Mouse (Mus musculus): ENCODE results near the gene Tet2. TPM values are rescaled to one million over a fixed set of nuclear protein-coding genes. Genes with fewer than 3 reads are reported as not detected.
"Not testable (repeated sequence)": the region's sequence is repeated elsewhere in the genome, so short reads cannot be mapped to it uniquely, and the experiment has no call there.

The Tet2 gene
- total RNA-seq, 2 experiments from 2014 or later = 38.3 to 39.7 TPM

- no peak for DNase-seq (ENCODE audit: low spot score in 2 of 2)
These were observed 4.6 kb upstream of the Tet2 start for GRCm38 (mm10) chr3:133549385-133550170.

GRCm38 (mm10) chr3:133548613-133549012 is 3.7 kb upstream of the Tet2 start:
- no peak for DNase-seq (ENCODE audit: low spot score in 2 of 2)

GRCm38 (mm10) chr3:133546790-133547189 is 1.9 kb upstream of the Tet2 start:
- DNase-seq (ENCODE audit: low spot score in 2 of 2) = no peak

GRCm38 (mm10) chr3:133545304-133545666 is 346 bp upstream of the Tet2 start:
- peak in 1 of 2 experiments; percentile 32 for DNase-seq (ENCODE audit: low spot score in 2 of 2)

GRCm38 (mm10) chr3:133544131-133544550 is 798 bp downstream of the Tet2 start:
- peak; percentile 87 to 94 for DNase-seq (ENCODE audit: low spot score in 2 of 2)

GRCm38 (mm10) chr3:133543101-133544020 is 1.6 kb downstream of the Tet2 start:
- DNase-seq (ENCODE audit: low spot score in 2 of 2) = peak in 1 of 2 experiments; percentile 60

- no peak for DNase-seq (ENCODE audit: low spot score in 2 of 2)
These were observed 2.9 kb downstream of the Tet2 start for GRCm38 (mm10) chr3:133542084-133542483.

- no peak for DNase-seq (ENCODE audit: low spot score in 2 of 2)
These were observed 3.9 kb downstream of the Tet2 start for GRCm38 (mm10) chr3:133541000-133541399.

GRCm38 (mm10) chr3:133539991-133540390 is 4.9 kb downstream of the Tet2 start:
- DNase-seq (ENCODE audit: low spot score in 2 of 2) = no peak

- not testable (repeated sequence) for DNase-seq (ENCODE audit: low spot score in 2 of 2)
These were observed 6.4 kb downstream of the Tet2 start for GRCm38 (mm10) chr3:133538499-133538898.

GRCm38 (mm10) chr3:133535644-133536043 is 9.3 kb downstream of the Tet2 start:
- no peak for DNase-seq (ENCODE audit: low spot score in 2 of 2)

- DNase-seq (ENCODE audit: low spot score in 2 of 2) = no peak
These were observed 10.9 kb downstream of the Tet2 start for GRCm38 (mm10) chr3:133534066-133534465.

- no peak for DNase-seq (ENCODE audit: low spot score in 2 of 2)
These were observed 11.5 kb downstream of the Tet2 start for GRCm38 (mm10) chr3:133533272-133533995.

GRCm38 (mm10) chr3:133532806-133533205 is 12.1 kb downstream of the Tet2 start:
- DNase-seq (ENCODE audit: low spot score in 2 of 2) = no peak

- DNase-seq (ENCODE audit: low spot score in 2 of 2) = no peak
These were observed 12.7 kb downstream of the Tet2 start for GRCm38 (mm10) chr3:133532252-133532651.

- no peak for DNase-seq (ENCODE audit: low spot score in 2 of 2)
These were observed 13.8 kb downstream of the Tet2 start for GRCm38 (mm10) chr3:133531101-133531500.

- DNase-seq (ENCODE audit: low spot score in 2 of 2) = no peak
These were observed 14.3 kb downstream of the Tet2 start for GRCm38 (mm10) chr3:133530664-133531063.

- no peak for DNase-seq (ENCODE audit: low spot score in 2 of 2)
These were observed 18.7 kb downstream of the Tet2 start for GRCm38 (mm10) chr3:133526119-133526723.

- DNase-seq (ENCODE audit: low spot score in 2 of 2) = no peak
These were observed 19.4 kb downstream of the Tet2 start for GRCm38 (mm10) chr3:133525578-133525977.

- DNase-seq (ENCODE audit: low spot score in 2 of 2) = no peak
These were observed 20.4 kb downstream of the Tet2 start for GRCm38 (mm10) chr3:133524341-133525050.
